Mouse (Mus musculus) retina, postnatal 7 days (tissue): ENCODE measurements around the gene Hipk2.

Source experiments
- DNase-seq: peaks from one replicate; pipeline ENCODE4 v3.0.0-alpha.2; 2012; ENCODE audit warnings: low read depth, low spot score

Gene Hipk2

GRCm38 (mm10) chr6:38833721-38834120, 42.2 kb downstream of the Hipk2 start:
- no peak for DNase-seq

GRCm38 (mm10) chr6:38829452-38829851, 46.5 kb downstream of the Hipk2 start:
- no peak for DNase-seq

GRCm38 (mm10) chr6:38828211-38828610, 47.8 kb downstream of the Hipk2 start:
- DNase-seq = no peak

- no peak for DNase-seq
Observed at GRCm38 (mm10) chr6:38827435-38827834, 48.5 kb downstream of the Hipk2 start.

DNA sequence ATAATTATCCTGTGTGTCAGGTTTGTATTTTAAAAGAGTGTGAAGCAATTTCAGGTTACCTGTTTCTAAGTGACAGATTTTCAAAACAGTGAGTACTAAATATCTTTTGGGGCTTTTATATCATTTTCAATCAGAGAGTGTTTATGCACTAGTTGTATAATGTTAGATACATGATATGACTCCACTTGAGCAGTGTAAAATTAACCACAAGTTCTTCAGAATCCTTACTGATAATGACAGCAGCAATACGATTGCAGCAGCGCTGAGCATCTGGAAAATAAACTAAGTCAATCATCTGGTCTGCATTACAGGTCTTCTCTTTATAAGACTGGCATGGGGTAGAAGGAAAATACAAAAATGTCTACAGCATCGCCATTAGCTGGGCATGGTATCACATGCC, 49.1 kb downstream of the Hipk2 start:
- no peak for DNase-seq

GRCm38 (mm10) chr6:38825886-38826285, 50.1 kb downstream of the Hipk2 start:
- no peak for DNase-seq

DNA sequence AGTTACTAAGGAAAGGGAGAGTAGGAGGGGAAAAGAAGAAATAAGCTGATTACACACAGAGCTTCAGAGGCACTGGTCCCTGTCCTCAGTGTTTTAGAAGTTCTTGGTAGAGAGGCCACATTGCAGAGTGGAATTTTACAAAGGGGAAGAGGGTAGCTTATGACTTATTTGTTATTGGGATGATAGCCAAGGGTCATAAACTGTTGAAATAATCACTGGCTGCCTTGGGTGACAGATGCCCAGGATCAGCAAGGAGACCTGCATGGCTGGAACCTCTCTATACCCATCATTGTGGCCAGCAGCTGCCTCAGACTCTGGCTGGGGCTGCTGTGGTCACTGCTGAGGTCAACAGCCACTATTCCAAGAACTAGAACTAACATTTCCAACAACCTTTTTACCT, 52.1 kb downstream of the Hipk2 start:
- no peak for DNase-seq

DNA sequence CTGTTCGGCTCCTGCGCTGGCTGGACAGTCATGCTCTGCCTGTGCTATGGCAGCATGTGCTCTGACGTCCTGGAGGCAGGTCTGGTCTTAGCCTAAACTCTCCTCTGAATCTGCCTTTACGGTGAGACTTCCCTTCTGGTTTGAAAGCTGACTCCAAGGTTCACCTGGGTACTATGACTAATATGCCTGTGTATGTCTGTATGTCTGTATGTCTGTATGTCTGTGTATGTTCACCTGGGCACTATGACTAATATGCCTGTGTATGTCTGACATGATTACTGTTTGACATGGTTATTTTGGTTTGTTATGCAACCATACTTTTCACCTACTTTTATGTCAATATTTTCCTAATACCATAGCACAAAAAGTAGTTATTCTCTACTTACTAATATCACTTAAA, 52.8 kb downstream of the Hipk2 start:
- no peak for DNase-seq

DNA sequence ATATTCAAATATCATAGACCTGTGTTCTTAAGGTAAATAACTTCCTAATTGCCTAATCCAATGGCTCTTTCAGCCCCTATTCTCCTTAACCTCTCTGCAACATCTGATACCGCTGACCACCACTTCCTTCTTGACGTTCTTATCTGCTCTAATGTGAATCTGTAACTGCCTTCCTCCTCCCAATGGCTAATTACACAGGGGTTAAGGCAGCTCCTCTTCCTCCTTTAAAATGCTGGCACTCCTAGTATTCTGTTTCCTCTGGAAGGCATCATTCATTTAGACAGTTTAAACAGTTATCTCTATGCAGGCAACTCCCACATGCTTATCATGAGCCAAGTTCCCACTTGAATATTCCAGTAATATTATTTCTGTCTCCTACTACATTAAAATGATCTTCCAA, 54.3 kb downstream of the Hipk2 start:
- DNase-seq = no peak

GRCm38 (mm10) chr6:38820862-38821261, 55.1 kb downstream of the Hipk2 start:
- DNase-seq = no peak

DNA sequence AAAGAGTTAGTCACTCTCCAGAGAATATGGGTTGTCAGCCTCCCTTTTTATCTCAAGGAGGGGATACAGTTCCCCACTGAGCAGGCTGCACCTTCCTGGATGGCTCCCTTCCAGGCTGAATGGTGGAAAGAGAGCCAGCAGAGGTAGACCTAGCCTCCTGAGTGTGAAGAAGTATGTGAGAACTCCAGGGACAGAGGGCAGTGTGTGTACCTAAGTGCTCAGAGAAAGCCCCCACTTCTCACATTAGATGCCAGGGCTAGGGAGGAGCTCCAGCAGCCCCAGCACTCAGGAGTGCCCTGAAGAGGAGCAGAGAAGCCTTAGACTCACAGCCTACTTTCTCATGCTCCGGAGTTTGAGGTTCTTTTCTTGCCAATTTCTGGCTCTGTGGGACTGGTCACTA, 59.7 kb downstream of the Hipk2 start:
- DNase-seq = no peak

- DNase-seq = no peak
Observed at GRCm38 (mm10) chr6:38815582-38815981, 60.4 kb downstream of the Hipk2 start.

DNA sequence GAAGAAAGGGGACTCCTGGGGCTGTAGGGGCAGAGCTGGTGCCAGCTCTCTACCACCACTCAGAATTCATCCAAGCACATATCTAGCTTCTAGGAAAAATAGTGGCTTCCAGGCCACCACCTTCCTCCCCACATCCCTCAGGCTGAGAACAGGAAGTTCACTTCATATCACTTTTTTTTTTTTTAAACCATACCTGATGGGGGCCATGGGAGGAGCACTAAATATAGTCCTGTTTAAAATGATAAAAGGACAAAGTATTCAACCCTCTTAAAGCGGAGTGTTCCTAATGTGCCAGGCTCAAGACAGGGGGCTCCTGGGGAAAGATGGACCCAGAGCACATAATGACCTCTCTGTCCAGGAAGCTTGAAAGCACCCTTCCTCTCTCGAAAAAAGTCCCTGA, 61.3 kb downstream of the Hipk2 start:
- no peak for DNase-seq

GRCm38 (mm10) chr6:38811459-38812145, 64.4 kb downstream of the Hipk2 start:
- DNase-seq = no peak

- DNase-seq = no peak
Observed at GRCm38 (mm10) chr6:38810121-38810475, 65.9 kb downstream of the Hipk2 start.

DNA sequence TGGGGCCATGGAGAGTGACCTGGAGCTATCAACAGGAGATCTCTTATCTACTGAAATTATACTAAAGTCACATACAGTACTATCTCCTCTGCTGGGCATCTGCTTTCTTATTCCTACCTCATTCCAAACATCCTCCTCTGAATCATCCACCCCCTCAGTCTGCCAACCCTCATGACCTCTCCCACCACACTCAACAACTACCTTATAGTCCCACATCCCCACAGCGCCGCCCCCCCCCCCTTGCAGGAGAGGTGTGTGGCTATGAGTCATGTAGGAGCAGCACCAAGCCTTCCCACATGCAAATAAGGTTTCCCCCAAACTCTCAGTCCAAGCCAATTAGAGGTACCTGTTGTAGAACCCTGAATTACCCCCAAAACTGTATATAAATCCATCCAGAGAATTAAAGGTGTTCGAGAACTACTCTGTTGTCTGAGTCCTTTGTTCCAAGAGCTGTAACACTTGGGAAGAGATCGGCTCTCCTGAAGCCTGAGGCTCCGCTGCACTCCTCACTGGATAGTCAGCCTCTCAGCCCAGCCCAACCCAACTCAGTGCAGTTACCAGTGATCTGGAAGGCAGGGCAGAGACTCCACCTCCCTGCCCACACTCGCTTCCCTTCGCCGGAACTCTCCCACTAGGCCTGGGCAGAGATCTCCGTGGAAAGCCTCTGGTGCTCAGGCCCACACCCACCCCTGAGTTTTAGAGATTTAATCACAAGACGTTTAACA, 66.4 kb downstream of the Hipk2 start:
- DNase-seq = no peak

DNA sequence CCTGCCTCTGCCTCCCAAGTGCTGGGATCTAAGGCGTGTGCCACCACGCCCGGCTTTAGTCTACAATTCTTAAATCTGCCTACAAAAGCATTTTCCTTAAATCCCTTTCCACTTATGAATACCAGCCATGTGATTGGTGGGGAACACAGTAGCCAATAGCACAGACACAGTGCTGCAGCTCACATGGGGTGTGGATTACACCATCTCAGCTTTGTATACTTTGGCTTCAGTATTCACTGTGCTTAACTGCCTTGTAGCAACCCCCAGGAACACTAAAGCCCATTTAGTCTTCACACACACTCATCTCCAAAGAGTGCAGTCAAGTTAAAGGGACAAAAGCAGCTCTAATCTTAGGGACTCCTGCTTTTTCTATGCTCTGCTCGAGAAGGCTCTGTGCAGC, 67.6 kb downstream of the Hipk2 start:
- no peak for DNase-seq

DNA sequence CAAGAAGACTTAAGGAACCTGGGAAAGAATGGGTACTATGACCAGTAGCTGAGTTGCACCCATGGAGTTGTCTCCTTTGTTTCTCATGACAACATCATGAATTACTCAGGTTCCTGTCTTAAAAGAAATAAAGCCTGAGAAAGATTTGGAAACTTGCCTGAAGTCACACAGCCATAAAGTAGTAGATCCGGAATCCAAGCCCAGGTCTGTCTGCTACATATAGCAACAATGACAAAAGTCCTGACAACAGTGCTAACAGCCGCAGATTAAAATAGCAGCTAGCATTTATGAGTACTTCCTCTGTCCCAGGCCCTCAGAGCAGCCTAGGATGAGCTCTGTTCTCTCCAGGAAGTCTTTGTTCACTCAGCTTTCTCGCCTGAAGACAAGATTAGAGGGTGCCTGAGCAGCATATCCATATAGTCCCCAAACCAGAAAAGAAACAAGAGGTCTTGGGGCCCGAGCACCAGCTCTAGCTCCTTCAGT, 69.0 kb downstream of the Hipk2 start:
- no peak for DNase-seq

DNA sequence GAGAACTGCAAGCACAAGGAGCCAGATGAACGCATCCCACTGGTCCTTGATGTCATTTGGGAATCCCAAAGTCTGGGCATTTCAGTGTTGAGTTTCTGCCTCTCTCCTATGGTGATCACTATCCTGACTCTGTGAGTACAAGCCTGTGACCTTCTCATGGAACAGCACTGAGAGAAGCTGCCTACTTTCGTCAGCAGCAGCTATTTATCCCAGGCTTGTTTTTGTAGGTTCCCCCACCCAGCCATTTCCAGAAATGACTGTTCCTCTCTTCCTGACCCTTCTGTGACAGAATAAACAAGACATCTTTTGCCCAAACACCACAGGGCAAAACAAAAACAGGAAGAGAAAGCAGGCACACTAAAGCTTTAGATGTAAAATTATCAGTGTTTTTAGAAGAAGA, 70.4 kb downstream of the Hipk2 start:
- DNase-seq = no peak

DNA sequence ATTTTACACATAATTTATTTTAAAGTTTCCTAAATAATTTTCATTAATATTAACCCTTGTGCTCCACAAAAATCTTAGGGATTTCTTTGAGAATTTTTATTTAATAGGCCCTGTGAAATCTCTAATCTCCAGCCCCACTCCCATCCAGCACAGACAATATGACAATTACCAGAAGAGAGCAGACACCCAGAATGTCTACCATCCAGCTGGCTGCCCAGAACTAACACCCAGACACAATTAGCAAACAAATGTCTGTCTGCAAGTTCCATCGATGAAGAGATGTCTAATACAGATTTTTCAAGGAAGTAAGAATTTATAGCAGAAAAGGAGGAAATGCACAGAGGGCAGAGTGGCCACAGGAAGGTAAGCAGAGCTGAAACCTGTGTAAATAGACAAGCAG, 74.7 kb downstream of the Hipk2 start:
- DNase-seq = no peak

DNA sequence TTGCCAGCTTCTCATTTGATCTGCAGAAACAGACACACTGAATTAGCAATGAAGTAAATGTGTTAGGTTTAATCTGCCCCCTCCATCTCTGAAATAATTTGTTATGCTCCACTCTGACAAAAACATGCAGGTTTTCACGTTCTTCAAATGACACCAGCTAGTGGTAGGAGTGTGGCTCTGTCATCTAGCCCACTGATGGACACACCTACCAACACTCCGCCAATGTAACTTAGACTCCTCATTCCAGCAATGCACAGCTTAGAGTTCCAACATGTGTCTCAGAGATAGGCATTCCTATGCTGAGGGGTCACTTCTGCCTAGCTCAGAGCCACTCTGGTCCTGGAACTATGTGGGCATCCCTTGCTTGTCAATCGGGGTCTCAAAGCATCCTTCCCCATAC, 78.4 kb downstream of the Hipk2 start:
- DNase-seq = no peak

DNA sequence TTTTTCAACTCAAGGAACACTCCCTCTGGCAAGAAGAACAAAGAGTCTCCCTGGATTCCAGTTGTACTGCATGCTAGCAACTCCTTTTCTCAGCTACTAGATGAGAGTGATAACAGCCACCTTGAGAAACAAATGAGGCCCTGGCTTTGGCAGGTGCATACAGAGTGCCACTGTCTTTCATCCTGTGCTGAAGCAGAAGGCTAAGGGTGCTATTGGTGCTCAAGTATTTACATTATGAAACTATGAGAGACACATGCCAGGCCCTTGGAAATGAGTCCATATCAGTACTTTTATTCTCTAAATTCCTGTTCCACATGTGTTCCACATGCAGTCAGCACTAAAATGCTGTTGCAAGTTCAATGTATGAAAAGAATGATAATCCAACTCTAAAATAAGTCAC, 79.0 kb downstream of the Hipk2 start:
- DNase-seq = no peak

GRCm38 (mm10) chr6:38796388-38796787, 79.6 kb downstream of the Hipk2 start:
- no peak for DNase-seq
